Mouse (Mus musculus): ENCODE measurements around the gene Fam208a. TPM values are rescaled to one million over a fixed set of nuclear protein-coding genes. Genes with fewer than 3 reads are reported as not detected.

Gene Fam208a
- polyA plus RNA-seq, 1 experiment from 2014 or later, result 11.8 TPM

Small RNA genes lying within 50 kb of the gene (microRNA-seq; reads per million reads assigned to microRNA genes)
- not detected for gene Gm23633

Other genes with a start within 250 kb of the Fam208a start
- gene Ccdc66, start 79.6 kb downstream of the Fam208a start, polyA plus RNA-seq (2016; fragmentation: Nextera tagmentation; extraction: Ambion mirVana), result 9.2 and 13.5 TPM in 2 replicates
- gene Erc2, start 193.6 kb downstream of the Fam208a start, polyA plus RNA-seq (2016; fragmentation: Nextera tagmentation; extraction: Ambion mirVana), result 4.8 and 6.2 TPM in 2 replicates